In the genomic region with DNA sequence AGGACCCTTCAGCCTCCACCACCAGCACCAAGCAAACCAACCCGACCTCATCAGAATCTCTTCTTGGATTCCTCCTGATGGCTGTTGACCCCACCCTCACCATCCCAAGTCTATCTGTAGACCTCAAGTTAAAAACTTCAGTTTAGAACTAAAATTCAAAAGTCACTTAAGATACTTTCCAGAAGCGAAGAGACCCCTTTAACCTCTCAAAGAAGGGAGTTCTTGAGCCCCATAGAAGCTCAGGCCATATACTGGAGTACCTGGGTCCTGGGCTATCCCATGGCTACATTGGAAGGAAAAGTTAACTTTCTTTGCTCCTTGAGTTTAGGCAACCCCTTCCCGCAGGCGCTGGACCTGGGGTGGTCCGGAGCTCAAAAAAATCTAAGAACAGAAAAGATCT, we compare ENCODE assay signal across 8 mouse cellular contexts. TPM values are rescaled to one million over a fixed set of nuclear protein-coding genes. Genes with fewer than 3 reads are reported as not detected.
DNase-seq lines count a peak whose midpoint lies in the region; ATAC-seq and TF ChIP-seq lines count a peak whose summit lies in the region.

No protein-coding gene starts in this region.

- TF ChIP-seq CTCF in cerebellum, adult 2 months (IDR thresholded peaks at IDR 0.05; ENCODE audit: borderline replicate concordance, insufficient read depth, low read depth, low read length): no peak

- H3K9ac ChIP-seq in neural tube, embryonic 11.5 days (ENCODE audit: low read length): peak overlapping the region; percentile 89
- H3K9ac ChIP-seq in limb, embryonic 12.5 days (replicated peaks): peak overlapping the region; percentile 88
- peak overlapping the region; percentile 57; the same call in 1 of the 2 replicates for H3K9ac ChIP-seq in stomach, embryonic 14.5 days (replicated peaks; ENCODE audit: low read depth, low read length)

- H3K9me3 ChIP-seq in neural tube, embryonic 11.5 days (ENCODE audit: control insufficient read depth, low read length): no peaks in the 10 kb centered on the region
- no peaks in the 10 kb centered on the region; the same call in 1 of the 2 replicates for H3K9me3 ChIP-seq in limb, embryonic 12.5 days
- H3K9me3 ChIP-seq in stomach, embryonic 14.5 days (ENCODE audit: control insufficient read depth, low read depth, low read length): no peaks in the 10 kb centered on the region

- peaks cover 5% of the 10 kb centered on the region for H3K4me1 ChIP-seq in cerebellum, adult 2 months (ENCODE audit: control insufficient read depth, insufficient read depth, low read length)
- H3K4me1 ChIP-seq in neural tube, embryonic 11.5 days (ENCODE audit: control insufficient read depth, insufficient read depth, low read length): 0 out of 2 replicates have a peak, but pooled peaks cover 6% of the 10 kb centered on the region
- H3K4me1 ChIP-seq in limb, embryonic 12.5 days (replicated peaks): peaks cover 20% of the 10 kb centered on the region; the same call in 1 of the 2 replicates
- H3K4me1 ChIP-seq in stomach, embryonic 14.5 days (ENCODE audit: control insufficient read depth, insufficient read depth, low read length): peaks cover 9% of the 10 kb centered on the region

- no peak for ATAC-seq in neural tube, embryonic 11.5 days (ENCODE audit: insufficient read depth, low FRiP score, low TSS enrichment)
- no peak for ATAC-seq in limb, embryonic 12.5 days (ENCODE audit: insufficient number of reproducible peaks, insufficient read depth, low FRiP score, low TSS enrichment, low read depth)
- ATAC-seq in stomach, embryonic 14.5 days (ENCODE audit: insufficient number of reproducible peaks, insufficient read depth, low FRiP score, low read depth): no peak
- ATAC-seq in megakaryocyte progenitor cell, adult 5-6 weeks (replicated peaks; ENCODE audit: poor library complexity): no peak

- no peaks in the 10 kb centered on the region for H3K36me3 ChIP-seq in neural tube, embryonic 11.5 days (ENCODE audit: control insufficient read depth, insufficient read depth, low read length)
- peaks cover 3% of the 10 kb centered on the region; the same call in 1 of the 2 replicates for H3K36me3 ChIP-seq in limb, embryonic 12.5 days
- no peaks in the 10 kb centered on the region for H3K36me3 ChIP-seq in stomach, embryonic 14.5 days (ENCODE audit: control insufficient read depth, insufficient read depth, low read length)

- peak overlapping the region; percentile 85 for H3K4me3 ChIP-seq in cerebellum, adult 2 months (replicated peaks; ENCODE audit: insufficient read depth, low read depth, low read length)
- H3K4me3 ChIP-seq in neural tube, embryonic 11.5 days (ENCODE audit: low read depth, low read length): peak overlapping the region; percentile 69
- H3K4me3 ChIP-seq in limb, embryonic 12.5 days (replicated peaks): peak overlapping the region; percentile 65
- peak overlapping the region; percentile 65 for H3K4me3 ChIP-seq in stomach, embryonic 14.5 days (ENCODE audit: low read depth, low read length)

- DNase-seq in cerebellum, adult 2 months: no peak
- no peak for DNase-seq in cerebellum, adult 11 months
- DNase-seq in neural tube, embryonic 11.5 days (ENCODE audit: low spot score): no peak
- no peak for DNase-seq in neural tube, embryonic 10.5 days (ENCODE audit: extremely low spot score, low spot score)
- DNase-seq in gastrocnemius, postnatal 25 days: no peak

- no peaks in the 10 kb centered on the region for H3K27me3 ChIP-seq in cerebellum, adult 2 months (ENCODE audit: control insufficient read depth, insufficient read depth, low read length)
- H3K27me3 ChIP-seq in neural tube, embryonic 11.5 days (ENCODE audit: control insufficient read depth, insufficient read depth, low read length): no peaks in the 10 kb centered on the region
- no peaks in the 10 kb centered on the region for H3K27me3 ChIP-seq in limb, embryonic 12.5 days
- no peaks in the 10 kb centered on the region for H3K27me3 ChIP-seq in stomach, embryonic 14.5 days (ENCODE audit: control insufficient read depth, insufficient read depth, low read length)

- 6% methylated on average over 5 of the region's 5 CpGs for WGBS in cerebellum, adult 2 months
- WGBS in neural tube, embryonic 11.5 days: 9% methylated on average over 5 of the region's 5 CpGs
- WGBS in limb, embryonic 12.5 days: 8% methylated on average over 5 of the region's 5 CpGs
- 11% methylated on average over 5 of the region's 5 CpGs for WGBS in stomach, embryonic 14.5 days

- H3K27ac ChIP-seq in cerebellum, adult 2 months (ENCODE audit: insufficient read depth, low read length): 0 out of 2 replicates have a peak overlapping the region, but pooled peaks have one; percentile 53
- no peak overlapping the region for H3K27ac ChIP-seq in neural tube, embryonic 11.5 days (ENCODE audit: low read depth, low read length)
- peak overlapping the region; percentile 88 for H3K27ac ChIP-seq in limb, embryonic 12.5 days
- H3K27ac ChIP-seq in stomach, embryonic 14.5 days (ENCODE audit: low read length): no peak overlapping the region

- no peak for TF ChIP-seq POLR2A in cerebellum, adult 2 months (IDR thresholded peaks at IDR 0.05; ENCODE audit: borderline replicate concordance, insufficient read depth, low read length)

- peak overlapping the region; percentile 93 for H3K4me2 ChIP-seq in neural tube, embryonic 11.5 days (ENCODE audit: low read depth)
- H3K4me2 ChIP-seq in limb, embryonic 12.5 days: peak overlapping the region; percentile 86
- H3K4me2 ChIP-seq in stomach, embryonic 14.5 days (replicated peaks; ENCODE audit: low read depth, low read length): peak overlapping the region; percentile 99

RNA-seq across cellular contexts. Expression of a gene that starts 1.1 kb away (rescaled TPM):
- 88.8 and 104 TPM in 2 replicates for polyA plus RNA-seq in cerebellum, adult 2 months (2012; rRNA removed)
- polyA plus RNA-seq in neural tube, embryonic 11.5 days (2014; fragmentation: Nextera tagmentation; extraction: Ambion mirVana): 14.1 and 18.3 TPM in 2 replicates
- polyA plus RNA-seq in limb, embryonic 12.5 days (2016; fragmentation: Nextera tagmentation; extraction: Ambion mirVana): 35.5 and 38.7 TPM in 2 replicates
- polyA plus RNA-seq in stomach, embryonic 14.5 days (2014; fragmentation: Nextera tagmentation; extraction: Ambion mirVana): 6.0 and 7.0 TPM in 2 replicates
- total RNA-seq in gastrocnemius, postnatal 25 days (2021): under 1 TPM in 1 of 2 experiments, not detected in 1; 0.23 TPM
- 0.15 TPM in 1 of 2 replicates, not detected in the other for total RNA-seq in megakaryocyte progenitor cell, adult 5-6 weeks (2015)
- not detected in 2 replicates for total RNA-seq in megakaryocyte progenitor cell, adult 5-6 weeks (2017)

Comparison
In these comparisons a context has a peak if more than half of its experiments do, and no peak if none do; other contexts are left out.
1. H3K27ac ChIP-seq: peak in cerebellum, adult 2 months (single experiment) and limb, embryonic 12.5 days (single experiment); none in neural tube, embryonic 11.5 days (single experiment) and stomach, embryonic 14.5 days (single experiment).
2. Peak in every context shown above with its lines, with median percentiles within 50 percentile points of each other: H3K4me3 ChIP-seq, H3K4me2 ChIP-seq and H3K9ac ChIP-seq.